22 mouse cellular contexts compared by ENCODE assay signal in the genomic region with DNA sequence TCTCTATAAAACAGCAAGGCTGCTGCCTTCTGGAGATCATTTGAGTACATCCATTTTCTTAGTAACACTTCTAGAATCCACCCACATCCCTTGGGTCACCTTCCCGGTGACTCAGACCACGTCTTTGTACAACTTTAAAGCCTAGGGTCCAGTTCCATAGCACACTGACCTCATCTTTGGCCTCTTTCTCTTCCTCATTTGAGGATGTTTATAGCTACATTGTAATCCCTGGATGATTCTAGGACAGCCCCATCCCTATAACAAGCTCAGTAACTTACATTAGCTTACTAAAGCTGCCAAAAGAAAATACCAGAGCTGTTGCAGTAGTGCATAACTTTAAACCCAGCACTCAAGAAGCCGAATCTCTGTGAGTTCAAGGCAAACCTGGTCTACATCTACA. TPM values are rescaled to one million over a fixed set of nuclear protein-coding genes. Genes with fewer than 3 reads are reported as not detected.
A peak's percentile ranks its signal among the peaks of the same experiment; 100 is the strongest.
DNase-seq lines count a peak whose midpoint lies in the region; ATAC-seq and TF ChIP-seq lines count a peak whose summit lies in the region.
"Had no signal": no experiment of that assay in that cellular context is flagged by ENCODE, and none has a peak within 500 bp of the region (broad histone marks: within the 10 kb centered on the region; RNA-seq: fewer than 3 reads in every experiment).

No protein-coding gene starts in this region.

- H3K4me1 ChIP-seq in kidney, adult 2 months (ENCODE audit: control insufficient read depth, insufficient read depth, low read length): peaks cover 7% of the 10 kb centered on the region; the same call in 1 of the 2 replicates
- H3K4me1 ChIP-seq in liver, postnatal 0 days (ENCODE audit: insufficient read depth): peaks cover 16% of the 10 kb centered on the region; the same call in 1 of the 2 replicates
- H3K4me1 ChIP-seq in bone marrow macrophage, adult 2 months (ENCODE audit: control insufficient read depth, insufficient read depth, low read length): peaks cover 18% of the 10 kb centered on the region
- H3K4me1 ChIP-seq in thymus, adult 2 months (replicated peaks; ENCODE audit: control insufficient read depth, insufficient read depth, low read length): peaks cover 6% of the 10 kb centered on the region; the same call in 1 of the 2 replicates
- H3K4me1 ChIP-seq in hindbrain, postnatal 0 days (ENCODE audit: insufficient read depth, low read length): peaks cover 5% of the 10 kb centered on the region; the same call in 1 of the 2 replicates

- no peak overlapping the region for H3K4me3 ChIP-seq in kidney, adult 2 months (ENCODE audit: insufficient read depth, low read depth, low read length)
- no peak overlapping the region for H3K4me3 ChIP-seq in liver, postnatal 0 days (ENCODE audit: low read depth, low read length)
- H3K4me3 ChIP-seq in bone marrow macrophage, adult 2 months (ENCODE audit: insufficient read depth, low read length): no peak overlapping the region
- no peak overlapping the region for H3K4me3 ChIP-seq in thymus, adult 2 months (ENCODE audit: control insufficient read depth, insufficient read depth, low read length)
- no peak overlapping the region for H3K4me3 ChIP-seq in hindbrain, postnatal 0 days (ENCODE audit: low read length)
- H3K4me3 ChIP-seq: embryonic facial prominence, embryonic 12.5 days; embryonic facial prominence, embryonic 15.5 days; forebrain, embryonic 15.5 days; heart, embryonic 10.5 days; hindbrain, embryonic 12.5 days; hindbrain, embryonic 15.5 days had no signal

- H3K4me2 ChIP-seq in liver, postnatal 0 days (ENCODE audit: low read depth, low read length): no peak overlapping the region
- no peak overlapping the region for H3K4me2 ChIP-seq in hindbrain, postnatal 0 days (ENCODE audit: low read depth, low read length)
- H3K4me2 ChIP-seq: embryonic facial prominence, embryonic 12.5 days; embryonic facial prominence, embryonic 15.5 days; forebrain, embryonic 15.5 days; hindbrain, embryonic 12.5 days; hindbrain, embryonic 15.5 days had no signal

- TF ChIP-seq CTCF in kidney, adult 2 months (conservative IDR thresholded peaks at IDR 0.05; ENCODE audit: insufficient read depth, insufficient read length, low read depth, low read length): no peak
- no peak for TF ChIP-seq CTCF in liver, postnatal 0 days (IDR thresholded peaks at IDR 0.05; ENCODE audit: low read depth)
- TF ChIP-seq CTCF in bone marrow macrophage, adult 2 months (IDR thresholded peaks at IDR 0.05; ENCODE audit: low read depth, low read length): no peak
- TF ChIP-seq CTCF in thymus, adult 2 months (IDR thresholded peaks at IDR 0.05; ENCODE audit: borderline replicate concordance, control insufficient read depth, extremely low read depth, insufficient read depth, low read length, poor library complexity): no peak
- TF ChIP-seq CTCF in hindbrain, postnatal 0 days (IDR thresholded peaks at IDR 0.05; ENCODE audit: low read depth): no peak

- H3K36me3 ChIP-seq in kidney, adult 2 months (ENCODE audit: control insufficient read depth, insufficient read depth, low read length): no peaks in the 10 kb centered on the region
- no peaks in the 10 kb centered on the region for H3K36me3 ChIP-seq in liver, postnatal 0 days (replicated peaks; ENCODE audit: insufficient read depth, low read length)
- no peaks in the 10 kb centered on the region for H3K36me3 ChIP-seq in thymus, adult 2 months (ENCODE audit: control insufficient read depth, insufficient read depth, low read length)
- no peaks in the 10 kb centered on the region for H3K36me3 ChIP-seq in hindbrain, postnatal 0 days (ENCODE audit: insufficient read depth, low read length)
- H3K36me3 ChIP-seq: embryonic facial prominence, embryonic 12.5 days; embryonic facial prominence, embryonic 15.5 days; forebrain, embryonic 15.5 days; heart, embryonic 10.5 days; hindbrain, embryonic 12.5 days; hindbrain, embryonic 15.5 days had no signal

- no peak for TF ChIP-seq EP300 in liver, postnatal 0 days (IDR thresholded peaks at IDR 0.05; ENCODE audit: low read depth)

- H3K9ac ChIP-seq in liver, postnatal 0 days (replicated peaks): no peak overlapping the region
- no peak overlapping the region for H3K9ac ChIP-seq in hindbrain, postnatal 0 days (replicated peaks; ENCODE audit: low read length)
- H3K9ac ChIP-seq: embryonic facial prominence, embryonic 12.5 days; embryonic facial prominence, embryonic 15.5 days; forebrain, embryonic 15.5 days; hindbrain, embryonic 12.5 days; hindbrain, embryonic 15.5 days had no signal

- H3K27ac ChIP-seq in kidney, adult 2 months (ENCODE audit: insufficient read depth, low read depth, low read length): no peak overlapping the region
- peak overlapping the region; percentile 86 for H3K27ac ChIP-seq in liver, postnatal 0 days (ENCODE audit: low read depth)
- peak overlapping the region; percentile 45 for H3K27ac ChIP-seq in bone marrow macrophage, adult 2 months (ENCODE audit: insufficient read depth, low read depth, low read length)
- no peak overlapping the region for H3K27ac ChIP-seq in thymus, adult 2 months (ENCODE audit: control insufficient read depth, insufficient read depth, low read length)
- no peak overlapping the region for H3K27ac ChIP-seq in hindbrain, postnatal 0 days
- H3K27ac ChIP-seq: embryonic facial prominence, embryonic 12.5 days; embryonic facial prominence, embryonic 15.5 days; forebrain, embryonic 15.5 days; heart, embryonic 10.5 days; hindbrain, embryonic 12.5 days; hindbrain, embryonic 15.5 days had no signal

- no peak for TF ChIP-seq POLR2A in kidney, adult 2 months (IDR thresholded peaks at IDR 0.05; ENCODE audit: low read depth, low read length)
- TF ChIP-seq POLR2A in bone marrow macrophage, adult 2 months (IDR thresholded peaks at IDR 0.05; ENCODE audit: borderline replicate concordance, low read depth, low read length): no peak
- TF ChIP-seq POLR2A in thymus, adult 2 months (IDR thresholded peaks at IDR 0.05; ENCODE audit: control insufficient read depth, extremely low read depth, insufficient read depth, low read length, poor library complexity): no peak

- DNase-seq in kidney, adult 9 months: peak; percentile 3
- no peak for DNase-seq in kidney, adult 2 months
- DNase-seq in liver, postnatal 0 days: no peak
- no peak for DNase-seq in liver
- no peak for DNase-seq in thymus, adult 2 months
- no peak for DNase-seq in hindbrain, postnatal 0 days (ENCODE audit: low spot score)
- DNase-seq: adrenal gland, postnatal 10 days; adrenal gland, postnatal 36 days; cerebellum, adult 11 months; cerebellum, adult 2 months; cerebellum, adult 9-11 months; cerebellum, postnatal 25 days; gastrocnemius, postnatal 25 days had no signal

- no peaks in the 10 kb centered on the region for H3K9me3 ChIP-seq in liver, postnatal 0 days (ENCODE audit: low read length)
- H3K9me3 ChIP-seq in hindbrain, postnatal 0 days (ENCODE audit: low read length): no peaks in the 10 kb centered on the region
- H3K9me3 ChIP-seq: embryonic facial prominence, embryonic 12.5 days; embryonic facial prominence, embryonic 15.5 days; forebrain, embryonic 15.5 days; heart, embryonic 10.5 days; hindbrain, embryonic 12.5 days; hindbrain, embryonic 15.5 days had no signal

- WGBS in kidney, adult 2 months: 82% methylated on average over 3 of the region's 3 CpGs
- 77% methylated on average over 3 of the region's 3 CpGs for WGBS in liver, postnatal 0 days (ENCODE audit: insufficient replicate concordance)
- WGBS in thymus, adult 2 months: 93% methylated on average over 3 of the region's 3 CpGs
- 91% methylated on average over 3 of the region's 3 CpGs for WGBS in hindbrain, postnatal 0 days

- H3K27me3 ChIP-seq in kidney, adult 2 months (replicated peaks; ENCODE audit: control insufficient read depth, insufficient read depth, low read length): no peaks in the 10 kb centered on the region
- H3K27me3 ChIP-seq in liver, postnatal 0 days (ENCODE audit: insufficient read depth, low read length): no peaks in the 10 kb centered on the region
- no peaks in the 10 kb centered on the region for H3K27me3 ChIP-seq in thymus, adult 2 months (ENCODE audit: control insufficient read depth, insufficient read depth, low read length)
- H3K27me3 ChIP-seq in hindbrain, postnatal 0 days (ENCODE audit: insufficient read depth, low read length): no peaks in the 10 kb centered on the region
- H3K27me3 ChIP-seq: embryonic facial prominence, embryonic 12.5 days; embryonic facial prominence, embryonic 15.5 days; forebrain, embryonic 15.5 days; hindbrain, embryonic 12.5 days; hindbrain, embryonic 15.5 days; Patski had no signal

- ATAC-seq in liver, postnatal 0 days: no peak
- ATAC-seq in hindbrain, postnatal 0 days: no peak
- ATAC-seq: CD4-positive, CD25-positive, alpha-beta regulatory T cell, adult 4 months; forebrain, embryonic 15.5 days; Patski had no signal

RNA-seq across cellular contexts. Expression of a gene that starts 3.6 kb away (rescaled TPM):
- polyA plus RNA-seq in kidney, adult 2 months (2012; rRNA removed): 35.2 and 37.8 TPM in 2 replicates
- polyA plus RNA-seq in liver, postnatal 0 days (2015; fragmentation: Nextera tagmentation; extraction: Ambion mirVana): 160 and 167 TPM in 2 replicates
- polyA plus RNA-seq in bone marrow macrophage, adult 2 months (2012; ENCODE audit: insufficient read depth, insufficient read length, missing spikeins): 7.0 and 7.8 TPM in 2 replicates
- 6.0 and 9.2 TPM in 2 replicates for polyA plus RNA-seq in thymus, adult 2 months (2012; rRNA removed)
- 2.5 and 3.4 TPM in 2 replicates for total RNA-seq in hindbrain, postnatal 0 days (2014; rRNA removed)
- polyA plus RNA-seq in hindbrain, postnatal 0 days (2015; fragmentation: Nextera tagmentation; extraction: Ambion mirVana): 3.5 and 4.4 TPM in 2 replicates

Comparison
In these comparisons a context has a peak if more than half of its experiments do, and no peak if none do; other contexts are left out.
1. H3K27ac ChIP-seq: peak in liver, postnatal 0 days (single experiment) and bone marrow macrophage, adult 2 months (single experiment); none in kidney, adult 2 months (single experiment), thymus, adult 2 months (single experiment) and hindbrain, postnatal 0 days (single experiment).